Mouse (Mus musculus) stomach, postnatal 0 days (tissue): ENCODE data around the gene Ldlrad3. TPM values are rescaled to one million over a fixed set of nuclear protein-coding genes. Genes with fewer than 3 reads are reported as not detected.

Source experiments
- ATAC-seq: fragments of 200-750 bp; cut with Nextera tagmentation; 2 replicates; pipeline ENCODE4 v1.8.0; 2017; ENCODE audit not compliant: low FRiP score, low TSS enrichment
- DNase-seq: peaks from one replicate; pipeline ENCODE4 v3.0.0-alpha.2; 2016; ENCODE audit warnings: low spot score
- H3K27ac ChIP-seq: fragments of 300-500 bp; sonication (generic); replicated peaks from 2 replicates; pipeline ENCODE4 v1.5.1; 2014; ENCODE audit warnings: mild to moderate bottlenecking, control low read depth
- H3K27me3 ChIP-seq: fragments of 300-500 bp; sonication (generic); 2 replicates; pipeline ENCODE4 v1.6.1; 2014; ENCODE audit warnings: low read length; ENCODE audit not compliant: control insufficient read depth, insufficient read depth
- H3K36me3 ChIP-seq: fragments of 300-500 bp; sonication (generic); 2 replicates; pipeline ENCODE4 v1.6.1; 2014; ENCODE audit warnings: low read length, mixed read lengths; ENCODE audit not compliant: control insufficient read depth, insufficient read depth
- H3K4me1 ChIP-seq: fragments of 300-500 bp; sonication (generic); replicated peaks from 2 replicates; pipeline ENCODE4 v1.6.1; 2014; ENCODE audit warnings: antibody characterized with exemption; ENCODE audit not compliant: control insufficient read depth, insufficient read depth
- H3K4me2 ChIP-seq: fragments of 300-500 bp; sonication (generic); replicated peaks from 2 replicates; pipeline ENCODE4 v1.6.1; 2014; ENCODE audit warnings: low read depth, mild to moderate bottlenecking, control low read depth, moderate library complexity
- H3K4me3 ChIP-seq: fragments of 300-500 bp; sonication (generic); 2 replicates; pipeline ENCODE4 v1.5.1; 2014; ENCODE audit warnings: low read depth, low read length, control low read depth
- H3K9ac ChIP-seq: fragments of 300-500 bp; sonication (generic); 2 replicates; pipeline ENCODE4 v1.6.1; 2014; ENCODE audit warnings: mild to moderate bottlenecking, low read length, control low read depth, mixed read lengths
- H3K9me3 ChIP-seq: fragments of 300-500 bp; sonication (generic); 2 replicates; pipeline ENCODE4 v1.6.1; 2016; ENCODE audit warnings: low read length; ENCODE audit not compliant: control insufficient read depth
- CTCF ChIP-seq: IDR thresholded peaks from 2 replicates; pipeline ENCODE4 v1.5.1; 2016; ENCODE audit warnings: antibody characterized with exemption, low read depth, mild to moderate bottlenecking, moderate library complexity
- EP300 ChIP-seq: optimal IDR thresholded peaks from 2 replicates; pipeline ENCODE3; 2016; ENCODE audit warnings: antibody characterized with exemption
- WGBS: fragments of 180-500 bp; shearing (Covaris S2); extraction: QIAGEN DNeasy Blood & Tissue Kit; methylation state at CpG from one replicate; pipeline ENCODE4 v1.1.7; 2014; 5-methylcytosine and 5-hydroxymethylcytosine counted together
- polyA plus RNA-seq: library from polyadenylated mRNA; unstranded; fragments of >200 nt; fragmentation: Nextera tagmentation; extraction: Ambion mirVana; gene quantifications from 2 replicates; pipeline ENCODE4 v1.2.1, GENCODE M21; 2015

Ldlrad3 gene
- polyA plus RNA-seq, 1 experiment from 2014 or later = 20.5 TPM

DNA sequence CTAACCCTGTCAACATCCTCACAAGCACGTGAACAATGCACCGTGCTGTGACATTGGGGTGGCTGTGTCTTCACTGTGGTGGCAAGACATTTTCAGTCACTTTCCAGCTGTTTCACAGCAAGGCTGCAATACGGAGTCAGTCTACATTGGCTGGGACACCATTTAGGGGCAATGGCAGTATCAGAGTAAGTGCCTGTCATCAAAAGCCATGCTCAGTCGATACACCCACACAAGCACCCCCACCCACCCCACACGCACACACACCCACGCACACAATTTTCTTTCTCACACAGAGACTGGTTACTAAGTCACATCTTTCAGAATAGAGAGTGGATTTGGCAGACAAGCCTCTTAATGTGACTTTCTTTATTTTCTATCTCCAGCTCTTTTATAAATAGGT, 156.0 kb downstream of the Ldlrad3 start:
- TF ChIP-seq EP300 = no peak
- TF ChIP-seq CTCF = no peak
- ATAC-seq = no peak
- Histone ChIP-seq H3K27me3 (no peaks in the 10 kb centered on the region), H3K9me3 (no peaks in the 10 kb centered on the region), H3K27ac (no peak overlapping the region), H3K4me3 (no peak overlapping the region), H3K9ac (no peak overlapping the region), H3K4me2 (no peak overlapping the region), H3K4me1 (no peaks in the 10 kb centered on the region), H3K36me3 (no peaks in the 10 kb centered on the region)
- DNase-seq = no peak
- 83% methylated on average over 6 of the region's 6 CpGs for WGBS

DNA sequence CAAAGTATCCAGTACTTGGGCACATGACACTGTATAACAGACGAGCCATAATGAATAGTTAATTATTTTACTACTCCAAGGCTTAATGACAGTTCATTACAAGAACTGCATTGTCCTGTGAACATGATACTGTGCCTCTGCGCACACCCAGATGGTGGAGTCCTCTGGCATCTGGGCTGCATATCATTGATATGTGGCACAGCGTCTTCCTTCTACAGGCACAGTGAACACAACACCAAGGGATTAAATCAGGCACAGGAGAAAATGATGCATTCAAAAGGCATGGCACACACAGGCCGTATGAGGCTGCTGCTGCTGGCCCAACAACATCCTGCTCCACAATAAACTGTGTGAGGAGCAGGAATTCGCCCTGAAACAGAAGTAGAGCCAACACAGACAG, 156.5 kb downstream of the Ldlrad3 start:
- Histone ChIP-seq H3K4me3 (no peak overlapping the region), H3K36me3 (no peaks in the 10 kb centered on the region), H3K9ac (no peak overlapping the region), H3K27ac (no peak overlapping the region), H3K27me3 (no peaks in the 10 kb centered on the region), H3K4me2 (no peak overlapping the region), H3K9me3 (no peaks in the 10 kb centered on the region), H3K4me1 (no peaks in the 10 kb centered on the region)
- WGBS = 82% methylated on average over 5 of the region's 5 CpGs
- no peak for TF ChIP-seq EP300
- no peak for TF ChIP-seq CTCF
- DNase-seq (no peak), ATAC-seq (no peak)

DNA sequence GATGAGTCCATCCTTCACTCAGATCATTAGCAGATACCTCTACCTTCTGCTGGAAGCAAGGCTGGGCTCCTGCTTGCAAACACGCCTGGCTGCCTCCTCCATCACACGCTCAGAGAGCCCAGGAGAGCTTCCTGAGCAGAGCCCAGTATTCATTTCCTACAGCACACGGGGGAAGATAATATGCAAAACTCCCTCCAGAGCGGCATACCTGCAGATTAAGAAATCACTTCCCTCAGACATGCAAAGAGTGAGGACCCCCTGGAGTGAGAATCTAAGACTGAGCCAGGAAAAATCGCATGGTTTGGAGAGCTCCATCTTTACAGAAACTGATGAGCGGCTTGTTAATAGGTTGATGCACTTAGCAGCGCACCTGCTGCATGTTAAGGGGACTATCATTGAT, 158.9 kb downstream of the Ldlrad3 start:
- H3K27ac ChIP-seq = no peak overlapping the region
- no peak overlapping the region for H3K9ac ChIP-seq
- no peaks in the 10 kb centered on the region for H3K4me1 ChIP-seq
- no peaks in the 10 kb centered on the region for H3K27me3 ChIP-seq
- WGBS = 85% methylated on average over 7 of the region's 7 CpGs
- no peak overlapping the region for H3K4me2 ChIP-seq
- no peak overlapping the region for H3K4me3 ChIP-seq
- no peak for DNase-seq
- TF ChIP-seq EP300 (no peak), CTCF (no peak)
- no peaks in the 10 kb centered on the region for H3K36me3 ChIP-seq
- no peaks in the 10 kb centered on the region for H3K9me3 ChIP-seq
- ATAC-seq = no peak

DNA sequence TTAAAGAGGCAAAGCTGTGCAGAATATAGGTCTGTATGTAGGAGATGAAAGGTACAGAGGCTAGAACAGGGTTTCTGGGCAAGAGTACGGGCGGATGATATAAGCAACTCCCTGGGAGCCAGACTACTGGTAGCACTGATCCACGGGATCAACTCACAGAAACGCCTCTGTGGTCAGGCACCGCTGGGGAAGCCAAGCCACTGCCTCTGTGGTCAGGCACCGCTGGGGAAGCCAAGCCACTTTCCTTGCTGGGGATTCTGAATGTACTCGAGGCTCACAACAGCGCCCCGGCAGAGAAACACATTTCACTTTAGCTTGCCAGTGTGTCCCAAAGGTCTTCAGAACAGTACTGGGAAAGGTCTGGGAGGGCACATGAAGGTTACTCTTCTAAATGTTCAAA, 160.0 kb downstream of the Ldlrad3 start:
- DNase-seq = no peak

DNA sequence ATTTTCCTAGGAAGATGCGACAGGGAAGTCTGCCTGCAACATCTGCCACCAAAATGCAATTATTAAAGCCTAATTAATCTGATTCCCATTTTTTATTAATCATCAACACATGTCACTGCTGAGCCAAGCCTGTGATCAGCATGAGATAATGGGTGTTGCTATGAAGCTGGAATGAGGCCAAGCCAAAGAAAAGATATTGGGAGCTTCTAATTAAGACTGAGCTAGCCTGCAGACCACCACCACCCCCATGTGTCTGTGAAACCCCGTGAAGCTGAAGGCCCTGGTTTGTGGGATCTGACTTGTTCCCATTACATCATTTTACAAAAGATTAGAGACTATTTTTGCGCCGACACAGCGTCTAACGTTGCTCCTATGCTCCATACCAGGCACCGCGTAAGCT, 161.7 kb downstream of the Ldlrad3 start:
- ATAC-seq (no peak), DNase-seq (no peak)
- 94% methylated on average over 8 of the region's 8 CpGs for WGBS
- no peak for TF ChIP-seq CTCF
- TF ChIP-seq EP300 = no peak
- 0 out of 2 replicates have a peak, but pooled peaks cover 3% of the 10 kb centered on the region for H3K4me1 ChIP-seq
- no peak overlapping the region for H3K9ac ChIP-seq
- no peak overlapping the region for H3K27ac ChIP-seq
- H3K27me3 ChIP-seq = no peaks in the 10 kb centered on the region
- H3K9me3 ChIP-seq = no peaks in the 10 kb centered on the region
- no peak overlapping the region for H3K4me3 ChIP-seq
- H3K36me3 ChIP-seq = no peaks in the 10 kb centered on the region
- H3K4me2 ChIP-seq = no peak overlapping the region

More for the DNA sequence above, 160.0 kb downstream of the Ldlrad3 start:
- Histone ChIP-seq H3K4me1 (0 out of 2 replicates have a peak, but pooled peaks cover 3% of the 10 kb centered on the region), H3K9ac (no peak overlapping the region), H3K27ac (no peak overlapping the region), H3K9me3 (no peaks in the 10 kb centered on the region), H3K27me3 (no peaks in the 10 kb centered on the region), H3K36me3 (no peaks in the 10 kb centered on the region), H3K4me3 (no peak overlapping the region), H3K4me2 (no peak overlapping the region)
- TF ChIP-seq CTCF (no peak), EP300 (no peak)
- ATAC-seq = no peak
- WGBS = 89% methylated on average over 9 of the region's 9 CpGs

DNA sequence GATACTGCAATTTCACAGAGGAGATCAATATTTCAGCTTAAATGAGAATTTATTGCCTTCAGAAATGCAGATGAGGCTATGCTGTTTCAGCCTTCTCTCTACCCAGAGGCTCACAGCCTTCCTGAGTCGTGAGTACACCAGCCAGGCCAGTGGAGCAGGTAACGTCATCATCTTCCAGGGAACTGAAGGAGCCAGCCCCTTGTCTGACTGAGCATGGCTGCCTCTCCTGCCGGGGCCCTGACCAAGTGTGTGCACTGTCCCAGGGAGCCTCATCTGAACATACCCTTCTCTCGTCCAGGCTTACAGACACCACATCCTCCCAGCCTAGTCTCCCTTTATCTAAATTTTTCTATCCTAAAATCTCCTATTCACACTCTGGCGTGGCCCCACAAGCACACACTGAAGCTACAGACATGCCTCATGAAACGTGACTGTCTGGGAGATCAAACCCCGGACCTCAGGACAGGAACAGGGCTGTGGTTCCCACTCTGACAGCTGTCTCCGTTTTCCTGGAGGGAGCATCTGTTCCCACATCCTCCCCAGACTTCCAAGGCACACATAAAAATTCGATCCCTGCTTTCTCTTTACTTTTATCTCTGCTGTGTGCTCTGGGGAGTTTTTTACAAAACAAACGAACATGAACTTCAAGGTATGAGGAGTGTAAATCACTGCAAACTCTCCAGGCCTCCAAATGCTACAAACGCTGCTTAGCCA, 164.7 kb downstream of the Ldlrad3 start:
- Histone ChIP-seq H3K27ac (no peak overlapping the region), H3K27me3 (no peaks in the 10 kb centered on the region), H3K36me3 (no peaks in the 10 kb centered on the region), H3K4me3 (no peak overlapping the region), H3K4me2 (no peak overlapping the region), H3K9me3 (no peaks in the 10 kb centered on the region), H3K9ac (no peak overlapping the region), H3K4me1 (0 out of 2 replicates have a peak, but pooled peaks cover 3% of the 10 kb centered on the region)
- ATAC-seq (no peak), DNase-seq (no peak)
- 40% methylated on average over 11 of the region's 11 CpGs for WGBS
- no peak for TF ChIP-seq CTCF
- TF ChIP-seq EP300 = no peak
